Comparison of ENCODE assay signal across 35 mouse cellular contexts in genomic region chr4:98785851-98786250, GRCm38 (mm10). TPM values are rescaled to one million over a fixed set of nuclear protein-coding genes. Genes with fewer than 3 reads are reported as not detected.
DNase-seq lines count a peak whose midpoint lies in the region; ATAC-seq and TF ChIP-seq lines count a peak whose summit lies in the region.
"Had no signal": no experiment of that assay in that cellular context is flagged by ENCODE, and none has a peak within 500 bp of the region (broad histone marks: within the 10 kb centered on the region; RNA-seq: fewer than 3 reads in every experiment).

No protein-coding gene starts in this region.

- H3K27me3 ChIP-seq in lung, embryonic 14.5 days (ENCODE audit: insufficient read depth, low read length), result no peaks in the 10 kb centered on the region
- H3K27me3 ChIP-seq in E14TG2a.4 (ENCODE audit: insufficient read depth, low read length), result no peaks in the 10 kb centered on the region
- H3K27me3 ChIP-seq: CH12.LX; embryonic facial prominence, embryonic 13.5 days; embryonic facial prominence, embryonic 15.5 days; Patski had no signal

- H3K36me3 ChIP-seq in lung, embryonic 14.5 days (ENCODE audit: insufficient read depth), result peaks cover 7% of the 10 kb centered on the region; the same call in 1 of the 2 replicates
- H3K36me3 ChIP-seq in E14TG2a.4 (ENCODE audit: insufficient read depth, low read length), result no peaks in the 10 kb centered on the region
- H3K36me3 ChIP-seq: forebrain, embryonic 12.5 days had no signal

- no peak for ATAC-seq in lung, embryonic 14.5 days (ENCODE audit: insufficient read depth)
- ATAC-seq: activated CD4-positive, CD25-positive, alpha-beta regulatory T cell, adult 4 months; CD4-positive, CD25-positive, alpha-beta regulatory T cell, adult 4 months; forebrain, embryonic 14.5 days; forebrain, embryonic 16.5 days; Patski had no signal

- H3K4me1 ChIP-seq in lung, embryonic 14.5 days (ENCODE audit: insufficient read depth), result no peaks in the 10 kb centered on the region
- peaks cover 91% of the 10 kb centered on the region for H3K4me1 ChIP-seq in E14TG2a.4 (replicated peaks; ENCODE audit: low read depth, low read length)

- 35% methylated on average over 8 of the region's 8 CpGs for WGBS in lung, embryonic 14.5 days

- H3K9ac ChIP-seq in lung, embryonic 14.5 days, result no peak overlapping the region
- H3K9ac ChIP-seq: embryonic facial prominence, embryonic 13.5 days; embryonic facial prominence, embryonic 15.5 days; forebrain, embryonic 12.5 days had no signal

- intact Hi-C loops in left cerebral cortex, postnatal 25 days (cut with DNase I), result no loop called here

- H3K27ac ChIP-seq in lung, embryonic 14.5 days (ENCODE audit: low read depth), result no peak overlapping the region
- H3K27ac ChIP-seq: embryonic facial prominence, embryonic 13.5 days; embryonic facial prominence, embryonic 15.5 days; forebrain, embryonic 10.5 days; forebrain, embryonic 12.5 days had no signal

- no peak overlapping the region for H3K4me2 ChIP-seq in lung, embryonic 14.5 days
- H3K4me2 ChIP-seq: embryonic facial prominence, embryonic 13.5 days; embryonic facial prominence, embryonic 15.5 days; forebrain, embryonic 12.5 days had no signal

- peak; percentile 37 for DNase-seq in lung, embryonic 14.5 days
- DNase-seq in lung, postnatal 4 days, result no peak
- DNase-seq in ES-CJ7 (ENCODE audit: low read depth, low spot score), result peak; percentile 63
- peak; percentile 74 for DNase-seq in ZHBTc4 (ENCODE audit: low read depth, low spot score)
- DNase-seq in left cerebral cortex, postnatal 25 days (ENCODE audit: low spot score in 2 of 2), result no peak
- no peak for DNase-seq in Muller cell, postnatal 12 days (ENCODE audit: inconsistent ontology term)
- DNase-seq: adrenal gland, adult 8-10 months; adrenal gland, postnatal 25 days; B cell, adult 2 months; cerebellum, adult 11 months; cerebellum, adult 18-20 months; cerebellum, adult 8-10 months; cerebellum, adult 9-11 months; cerebellum, postnatal 14 days; cerebellum, postnatal 36 days; embryo, embryonic 11 days had no signal

- no peaks in the 10 kb centered on the region for H3K9me3 ChIP-seq in lung, embryonic 14.5 days (ENCODE audit: low read depth, low read length)
- H3K9me3 ChIP-seq in E14TG2a.4 (ENCODE audit: low read length), result no peaks in the 10 kb centered on the region
- H3K9me3 ChIP-seq: embryonic facial prominence, embryonic 13.5 days; embryonic facial prominence, embryonic 15.5 days; forebrain, embryonic 10.5 days; forebrain, embryonic 12.5 days had no signal

- no peak overlapping the region for H3K4me3 ChIP-seq in lung, embryonic 14.5 days (ENCODE audit: low read depth, low read length)
- 0 out of 2 replicates have a peak overlapping the region, but pooled peaks have one; percentile 4 for H3K4me3 ChIP-seq in E14TG2a.4 (replicated peaks; ENCODE audit: low read length)
- H3K4me3 ChIP-seq: embryonic facial prominence, embryonic 13.5 days; embryonic facial prominence, embryonic 15.5 days; erythroblast, embryonic 14.5 days; forebrain, embryonic 10.5 days; forebrain, embryonic 12.5 days had no signal

- TF ChIP-seq CTCF in lung, embryonic 14.5 days (IDR thresholded peaks at IDR 0.05; ENCODE audit: low read depth), result no peak
- TF ChIP-seq CTCF in E14TG2a.4 (conservative IDR thresholded peaks at IDR 0.05; ENCODE audit: low read length), result no peak

RNA-seq across cellular contexts. Expression of gene Kank4, which starts 31.5 kb away (rescaled TPM):
- polyA plus RNA-seq in lung, embryonic 14.5 days (2014; fragmentation: Nextera tagmentation; extraction: Ambion mirVana), result 5.9 and 6.7 TPM in 2 replicates
- total RNA-seq in left cerebral cortex, postnatal 25 days (2021), result 1 to 10 TPM; 2.4 to 2.7 TPM
- total RNA-seq: CH12.LX; common myeloid progenitor, adult 5-6 weeks; MEL had no signal
- polyA plus RNA-seq: activated CD4-positive, CD25-positive, alpha-beta regulatory T cell, adult 4 months; CD4-positive, CD25-positive, alpha-beta regulatory T cell, adult 4 months; erythroblast, embryonic 14.5 days; Patski had no signal

RNA-seq across cellular contexts. Expression of gene I0C0044D17Rik, which starts 37.8 kb away (rescaled TPM):
- not detected in 2 replicates for polyA plus RNA-seq in lung, embryonic 14.5 days (2014; fragmentation: Nextera tagmentation; extraction: Ambion mirVana)
- not detected for total RNA-seq in left cerebral cortex, postnatal 25 days (2021)
- total RNA-seq: adrenal gland, adult 18-20 months; adrenal gland, adult 8-10 months; adrenal gland, postnatal 25 days; adrenal gland, postnatal 4 days; CH12.LX; common myeloid progenitor, adult 5-6 weeks; MEL had no signal
- polyA plus RNA-seq: activated CD4-positive, CD25-positive, alpha-beta regulatory T cell, adult 4 months; brain, embryonic 14.5 days; CD4-positive, CD25-positive, alpha-beta regulatory T cell, adult 4 months; embryonic facial prominence, embryonic 11.5 days; embryonic facial prominence, embryonic 13.5 days; embryonic facial prominence, embryonic 15.5 days; erythroblast, embryonic 14.5 days; forebrain, embryonic 10.5 days; forebrain, embryonic 12.5 days; forebrain, embryonic 14.5 days; forebrain, embryonic 16.5 days; frontal cortex, adult 2 months; Patski had no signal

RNA-seq across cellular contexts. Expression of gene L1td1, which starts 59.3 kb away (rescaled TPM):
- 0.16 and 0.31 TPM in 2 replicates for polyA plus RNA-seq in lung, embryonic 14.5 days (2014; fragmentation: Nextera tagmentation; extraction: Ambion mirVana)
- not detected for total RNA-seq in left cerebral cortex, postnatal 25 days (2021)
- total RNA-seq: adrenal gland, adult 18-20 months; adrenal gland, postnatal 25 days; adrenal gland, postnatal 4 days; CH12.LX; common myeloid progenitor, adult 5-6 weeks; MEL had no signal
- polyA plus RNA-seq: activated CD4-positive, CD25-positive, alpha-beta regulatory T cell, adult 4 months; embryonic facial prominence, embryonic 15.5 days; erythroblast, embryonic 14.5 days; forebrain, embryonic 16.5 days; Patski had no signal

Comparison
In these comparisons a context has a peak if more than half of its experiments do, and no peak if none do; other contexts are left out.
1. DNase-seq: peak in lung, embryonic 14.5 days (single experiment), ES-CJ7 (single experiment) and ZHBTc4 (single experiment); none in lung, postnatal 4 days (0 of 2), left cerebral cortex, postnatal 25 days (0 of 2) and Muller cell, postnatal 12 days (single experiment).